Mouse (Mus musculus) lung, postnatal 0 days (tissue): ENCODE measurements around the gene Gm20388. TPM values are rescaled to one million over a fixed set of nuclear protein-coding genes. Genes with fewer than 3 reads are reported as not detected.

ENCODE experiments used
- ATAC-seq: fragments of 200-750 bp; cut with Nextera tagmentation; 2 replicates; pipeline ENCODE4 v1.8.0; 2017; ENCODE audit warnings: moderate library complexity
- DNase-seq: peaks from one replicate; pipeline ENCODE4 v3.0.0-alpha.2; 2016; ENCODE audit warnings: low spot score
- H3K27ac ChIP-seq: fragments of 300-500 bp; sonication (generic); 2 replicates; pipeline ENCODE4 v1.5.1; 2014; ENCODE audit warnings: antibody characterized with exemption, mild to moderate bottlenecking, low read length, mixed read lengths
- H3K27me3 ChIP-seq: fragments of 300-500 bp; sonication (generic); replicated peaks from 2 replicates; pipeline ENCODE4 v1.6.1; 2014; ENCODE audit warnings: low read length, mixed read lengths; ENCODE audit not compliant: insufficient read depth
- H3K36me3 ChIP-seq: fragments of 300-500 bp; sonication (generic); 2 replicates; pipeline ENCODE4 v1.6.1; 2014; ENCODE audit warnings: low read length, mixed read lengths; ENCODE audit not compliant: insufficient read depth
- H3K4me1 ChIP-seq: fragments of 300-500 bp; sonication (generic); 2 replicates; pipeline ENCODE4 v1.6.1; 2014; ENCODE audit warnings: antibody characterized with exemption, low read depth, low read length, mixed read lengths; ENCODE audit not compliant: insufficient read depth
- H3K4me2 ChIP-seq: fragments of 300-500 bp; sonication (generic); replicated peaks from 2 replicates; pipeline ENCODE4 v1.6.1; 2014; ENCODE audit warnings: low read depth, mild to moderate bottlenecking, low read length, moderate library complexity, mixed read lengths
- H3K4me3 ChIP-seq: fragments of 300-500 bp; sonication (generic); 2 replicates; pipeline ENCODE4 v1.5.1; 2014; ENCODE audit warnings: low read depth, low read length
- H3K9ac ChIP-seq: fragments of 300-500 bp; sonication (generic); replicated peaks from 2 replicates; pipeline ENCODE4 v1.6.1; 2014; ENCODE audit warnings: low read depth, mild to moderate bottlenecking
- H3K9me3 ChIP-seq: fragments of 300-500 bp; sonication (generic); 2 replicates; pipeline ENCODE4 v1.6.1; 2016; ENCODE audit warnings: low read length, mixed read lengths
- CTCF ChIP-seq: IDR thresholded peaks from 2 replicates; pipeline ENCODE4 v1.5.1; 2016; ENCODE audit warnings: antibody characterized with exemption, mild to moderate bottlenecking
- EP300 ChIP-seq: IDR thresholded peaks from 2 replicates; pipeline ENCODE4 v1.6.1; 2016; ENCODE audit warnings: antibody characterized with exemption, mild to moderate bottlenecking, control low read depth
- WGBS: fragments of 180-500 bp; shearing (Covaris S2); extraction: QIAGEN DNeasy Blood & Tissue Kit; methylation state at CpG from one replicate; pipeline ENCODE4 v1.1.7; 2014; 5-methylcytosine and 5-hydroxymethylcytosine counted together
- polyA plus RNA-seq: library from polyadenylated mRNA; unstranded; fragments of >200 nt; fragmentation: Nextera tagmentation; extraction: Ambion mirVana; gene quantifications from 2 replicates; pipeline ENCODE4 v1.2.1, GENCODE M21; 2015

The Gm20388 gene
- polyA plus RNA-seq, 1 experiment from 2014 or later = not detected

DNA sequence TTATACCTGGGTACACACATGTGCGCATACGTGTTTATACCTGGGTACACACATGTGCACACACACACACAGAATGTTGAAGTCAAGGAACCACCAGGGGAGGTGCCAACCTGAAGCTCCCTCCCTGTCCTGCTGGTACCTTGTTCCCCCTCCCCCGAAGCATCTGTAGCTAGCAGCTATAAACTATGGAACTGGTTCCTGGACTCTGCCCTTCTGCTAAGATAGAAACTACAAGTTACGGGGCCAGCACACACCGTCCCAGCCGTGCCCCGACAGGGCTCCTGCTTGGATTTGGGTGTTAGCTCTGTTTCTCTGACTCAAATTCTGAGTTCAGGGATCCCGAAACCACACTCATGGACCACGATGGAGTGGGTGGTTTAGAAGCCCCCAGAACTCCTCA lies 2269.5 kb downstream of the Gm20388 start:
- ATAC-seq = no peak
- no peaks in the 10 kb centered on the region for H3K4me1 ChIP-seq
- no peak overlapping the region for H3K4me3 ChIP-seq
- H3K9ac ChIP-seq = no peak overlapping the region
- H3K27me3 ChIP-seq = 0 out of 2 replicates have a peak, but pooled peaks cover 5% of the 10 kb centered on the region
- no peaks in the 10 kb centered on the region for H3K9me3 ChIP-seq
- DNase-seq = no peak
- H3K4me2 ChIP-seq = no peak overlapping the region
- no peak overlapping the region for H3K27ac ChIP-seq
- no peaks in the 10 kb centered on the region for H3K36me3 ChIP-seq
- TF ChIP-seq CTCF = no peak
- TF ChIP-seq EP300 = no peak
- 91% methylated on average over 9 of the region's 9 CpGs for WGBS

DNA sequence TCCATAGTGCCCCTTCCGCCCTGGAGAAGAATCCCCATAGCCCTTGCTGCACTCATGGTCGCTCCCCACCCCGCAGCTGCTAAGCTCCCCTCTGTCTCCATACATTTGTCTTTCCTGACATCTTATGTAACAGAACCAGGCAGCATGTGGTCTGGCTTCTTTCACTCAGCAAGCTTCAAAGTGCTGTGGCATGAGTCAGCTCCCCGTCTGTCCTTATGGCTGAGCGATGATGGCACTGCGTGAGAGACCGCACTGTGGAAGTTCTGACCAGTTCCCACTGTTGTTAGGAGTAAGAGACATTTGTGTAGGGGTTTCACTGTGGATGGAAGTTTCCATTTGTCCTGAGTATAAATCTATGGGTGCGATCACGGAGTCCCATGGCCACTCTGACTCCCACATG lies 2270.8 kb downstream of the Gm20388 start:
- ATAC-seq (peak; percentile 43; the same call in 1 of the 2 replicates), DNase-seq (peak; percentile 29)
- Histone ChIP-seq H3K27ac (no peak overlapping the region), H3K4me3 (no peak overlapping the region), H3K36me3 (no peaks in the 10 kb centered on the region), H3K4me1 (no peaks in the 10 kb centered on the region), H3K9me3 (no peaks in the 10 kb centered on the region), H3K9ac (no peak overlapping the region), H3K4me2 (no peak overlapping the region), H3K27me3 (0 out of 2 replicates have a peak, but pooled peaks cover 5% of the 10 kb centered on the region)
- TF ChIP-seq EP300 (no peak), CTCF (no peak)
- 40% methylated on average over 9 of the region's 9 CpGs for WGBS

DNA sequence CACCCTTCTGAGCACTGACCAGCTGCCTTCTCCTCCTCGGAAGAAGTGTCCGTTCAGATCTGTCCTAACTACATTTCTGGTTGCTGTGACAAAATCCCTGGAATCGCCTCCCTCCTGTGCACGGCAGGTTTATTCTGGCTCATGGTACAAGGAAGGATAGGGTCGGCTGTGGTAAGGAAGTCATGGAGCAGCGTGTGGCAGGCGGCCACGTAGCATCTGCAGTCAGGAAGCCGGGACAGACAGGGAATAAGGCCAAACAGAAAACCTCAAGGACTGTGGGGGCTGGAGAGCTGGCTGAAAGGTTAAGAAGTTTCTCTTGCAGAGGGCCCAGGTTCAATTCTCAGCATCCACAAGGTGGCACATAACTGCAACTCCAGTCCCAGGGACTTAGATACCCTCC lies 2271.3 kb downstream of the Gm20388 start:
- H3K4me2 ChIP-seq = no peak overlapping the region

DNA sequence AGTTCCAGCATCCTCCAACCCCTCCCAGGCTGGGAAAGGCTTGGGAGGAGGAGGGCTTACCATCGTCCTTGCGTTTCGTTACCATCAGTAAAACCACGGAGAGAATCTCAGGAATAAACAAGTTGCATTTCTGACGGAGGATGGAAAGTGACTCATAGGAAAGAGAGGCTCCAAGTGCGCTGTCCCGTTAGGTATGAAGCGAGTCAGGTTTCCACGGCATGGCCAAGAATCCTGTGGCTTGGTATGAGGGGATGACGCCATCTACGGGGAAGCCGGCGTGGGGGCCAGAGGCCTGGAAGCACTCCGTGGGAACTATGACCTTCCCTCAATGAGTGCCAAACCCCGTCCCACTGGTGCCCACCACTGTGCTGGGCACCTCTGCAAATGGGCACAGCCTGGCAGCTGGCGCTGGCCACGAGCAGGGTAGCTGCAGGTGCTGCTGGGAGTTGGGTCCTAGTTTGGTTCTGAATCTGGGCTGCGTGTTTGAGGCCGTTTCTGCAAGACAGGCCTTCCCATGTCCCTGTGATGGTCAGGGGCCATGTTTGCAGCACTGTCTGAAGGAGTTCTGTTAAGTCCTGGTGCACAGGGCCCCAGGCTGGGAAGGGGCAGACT lies 2275.8 kb downstream of the Gm20388 start:
- TF ChIP-seq EP300 (no peak), CTCF (no peak)
- no peaks in the 10 kb centered on the region for H3K27me3 ChIP-seq
- WGBS = 84% methylated on average over 19 of the region's 19 CpGs

More for the DNA sequence above, 2271.3 kb downstream of the Gm20388 start:
- 33% methylated on average over 9 of the region's 9 CpGs for whole genome bisulfite sequencing
- Histone ChIP-seq H3K27ac (no peak overlapping the region), H3K4me1 (no peaks in the 10 kb centered on the region), H3K27me3 (0 out of 2 replicates have a peak, but pooled peaks cover 5% of the 10 kb centered on the region), H3K9ac (no peak overlapping the region), H3K4me3 (no peak overlapping the region), H3K36me3 (no peaks in the 10 kb centered on the region), H3K9me3 (no peaks in the 10 kb centered on the region)
- no peak for TF ChIP-seq EP300
- TF ChIP-seq CTCF = no peak
- DNase-seq (no peak), ATAC-seq (no peak; the same call in 1 of the 2 replicates)

GRCm38 (mm10) chr8:122187271-122187670 lies 2276.6 kb downstream of the Gm20388 start:
- H3K9ac ChIP-seq = no peak overlapping the region
- H3K27ac ChIP-seq = no peak overlapping the region
- H3K9me3 ChIP-seq = no peaks in the 10 kb centered on the region
- no peaks in the 10 kb centered on the region for H3K27me3 ChIP-seq
- no peak overlapping the region for H3K4me3 ChIP-seq
- ATAC-seq (no peak), DNase-seq (no peak)
- no peak overlapping the region for H3K4me2 ChIP-seq
- WGBS = 67% methylated on average over 4 of the region's 4 CpGs
- no peaks in the 10 kb centered on the region for H3K36me3 ChIP-seq
- TF ChIP-seq EP300 (no peak), CTCF (no peak)
- H3K4me1 ChIP-seq = no peaks in the 10 kb centered on the region

More for the DNA sequence above, 2275.8 kb downstream of the Gm20388 start:
- H3K36me3 ChIP-seq = no peaks in the 10 kb centered on the region
- no peak overlapping the region for H3K9ac ChIP-seq
- H3K4me3 ChIP-seq = no peak overlapping the region
- DNase-seq (no peak), ATAC-seq (no peak)
- H3K9me3 ChIP-seq = no peaks in the 10 kb centered on the region
- no peak overlapping the region for H3K4me2 ChIP-seq
- H3K27ac ChIP-seq = no peak overlapping the region
- H3K4me1 ChIP-seq = no peaks in the 10 kb centered on the region

- Histone ChIP-seq H3K4me1 (no peaks in the 10 kb centered on the region), H3K27me3 (no peaks in the 10 kb centered on the region), H3K9ac (no peak overlapping the region), H3K36me3 (no peaks in the 10 kb centered on the region), H3K9me3 (no peaks in the 10 kb centered on the region), H3K4me2 (no peak overlapping the region), H3K27ac (no peak overlapping the region), H3K4me3 (no peak overlapping the region)
- DNase-seq (peak; percentile 48), ATAC-seq (peak; percentile 54)
- 30% methylated on average over 16 of the region's 16 CpGs for WGBS
- TF ChIP-seq CTCF (no peak), EP300 (no peak)
These were observed 2279.9 kb downstream of the Gm20388 start for GRCm38 (mm10) chr8:122190349-122191053.
